Mouse (Mus musculus) CH12.LX (cell line): ENCODE measurements around the gene Tulp1.

Experiments
- CHD1 ChIP-seq: IDR thresholded peaks from 2 replicates; pipeline ENCODE4 v1.6.1; 2012; ENCODE audit warnings: low read depth, low read length, improper control_type of control experiment, inconsistent platforms
- CTCF ChIP-seq, 2 experiments: IDR thresholded peaks in 1 of 2; conservative IDR thresholded peaks in 1 of 2; 2 replicates each; pipeline ENCODE4 v1.5.1; 2011 to 2012; ENCODE audit warnings: low read depth in 2 of 2, low read length in 2 of 2, improper control_type of control experiment in 1 of 2, inconsistent platforms in 1 of 2, mild to moderate bottlenecking in 1 of 2, moderate library complexity in 1 of 2
- HCFC1 ChIP-seq: IDR thresholded peaks from 2 replicates; pipeline ENCODE4 v1.6.1; 2012; ENCODE audit warnings: low read depth, mild to moderate bottlenecking, inconsistent platforms, low read length, improper control_type of control experiment
- KAT2A ChIP-seq: IDR thresholded peaks from 2 replicates; pipeline ENCODE4 v1.6.1; 2012; ENCODE audit warnings: low read length, improper control_type of control experiment, inconsistent platforms; ENCODE audit not compliant: insufficient replicate concordance
- MAX ChIP-seq: IDR thresholded peaks from 2 replicates; pipeline ENCODE4 v1.6.1; 2011; ENCODE audit warnings: low read length, improper control_type of control experiment
- MEF2A ChIP-seq: IDR thresholded peaks from 2 replicates; pipeline ENCODE4 v1.6.1; 2014; ENCODE audit warnings: low read depth, mild to moderate bottlenecking, inconsistent platforms, low read length, improper control_type of control experiment, borderline replicate concordance

DNA sequence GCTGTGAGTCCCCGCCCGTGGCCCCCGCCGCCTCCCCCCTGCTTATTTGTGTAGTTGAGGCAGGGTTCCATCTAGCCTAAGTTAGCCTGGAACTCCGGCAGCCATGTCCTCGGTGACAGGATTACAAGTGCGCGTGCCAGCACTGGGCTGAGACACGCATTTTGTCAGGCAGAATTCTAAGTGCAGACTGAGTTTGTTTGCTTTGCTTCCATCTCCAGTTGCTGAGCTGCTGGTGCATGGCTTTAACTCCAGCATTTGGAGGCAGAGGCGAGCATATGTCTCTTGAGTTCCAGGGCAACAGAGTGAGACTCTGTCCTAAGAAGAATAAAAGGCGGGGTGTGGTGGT is 51.2 kb downstream of the Tulp1 start:
- no peak for TF ChIP-seq MEF2A
- TF ChIP-seq KAT2A, result no peak
- 0 out of 2 replicates have a peak, but pooled peaks have one; percentile 36 for TF ChIP-seq MAX
- TF ChIP-seq CTCF (conservative IDR thresholded peaks at IDR 0.05 in 1 of 2, IDR thresholded peaks at IDR 0.05 in 1 of 2; ENCODE audit: low read depth in 2 of 2, low read length in 2 of 2), result no peak
- 0 out of 2 replicates have a peak, but pooled peaks have one; percentile 57 for TF ChIP-seq CHD1
- TF ChIP-seq HCFC1, result no peak
